Mouse (Mus musculus): ENCODE results near the gene Bcl9. TPM values are rescaled to one million over a fixed set of nuclear protein-coding genes. Genes with fewer than 3 reads are reported as not detected.

The Bcl9 gene
- polyA plus RNA-seq, 1 experiment, result 11.5 TPM

- TF ChIP-seq CTCF (IDR thresholded peaks at IDR 0.05; ENCODE audit: control insufficient read depth, insufficient read depth, low read length), result no peak
- TF ChIP-seq POLR2A (IDR thresholded peaks at IDR 0.05; ENCODE audit: borderline replicate concordance, control insufficient read depth, low read depth, low read length), result no peak
- H3K27ac ChIP-seq (ENCODE audit: control insufficient read depth, insufficient read depth, low read depth, low read length, poor library complexity), result peak overlapping the region; percentile 27; the same call in 1 of the 2 replicates
- no peaks in the 10 kb centered on the region; the same call in 1 of the 2 replicates for H3K4me1 ChIP-seq (ENCODE audit: control insufficient read depth, insufficient read depth, low read length)
- H3K4me3 ChIP-seq (replicated peaks; ENCODE audit: control insufficient read depth, low read depth, low read length), result peak overlapping the region; percentile 45
- WGBS, result under 1% methylated on average over 14 of the region's 14 CpGs
Observed at GRCm38 (mm10) chr3:97203880-97204279, 93.8 kb downstream of the Bcl9 start.

DNA sequence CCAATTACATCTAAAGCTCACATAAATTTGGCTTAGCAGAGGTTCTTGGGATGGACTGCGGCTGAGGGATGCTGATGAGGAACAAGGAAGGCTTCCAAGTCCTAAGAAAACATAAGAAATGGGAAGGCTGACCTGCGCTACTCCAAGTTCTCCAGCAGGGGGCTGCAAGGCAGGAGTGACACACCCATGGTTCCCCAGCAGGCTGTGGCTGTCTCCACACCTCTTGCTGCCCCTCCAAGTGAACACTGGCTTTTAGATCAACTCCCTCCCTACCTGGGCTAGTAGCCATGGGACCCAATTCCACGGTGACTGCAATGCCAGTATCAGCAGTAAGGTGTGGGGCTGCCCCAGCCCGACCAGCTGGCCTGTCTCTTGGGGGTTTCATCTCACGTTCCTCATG lies 95.8 kb downstream of the Bcl9 start:
- no peak overlapping the region for H3K27ac ChIP-seq (ENCODE audit: control insufficient read depth, insufficient read depth, low read depth, low read length, poor library complexity)
- H3K4me1 ChIP-seq (ENCODE audit: control insufficient read depth, insufficient read depth, low read length), result no peaks in the 10 kb centered on the region; the same call in 1 of the 2 replicates
- WGBS, result 53% methylated on average over 5 of the region's 5 CpGs
- H3K4me3 ChIP-seq (replicated peaks; ENCODE audit: control insufficient read depth, low read depth, low read length), result no peak overlapping the region
- no peak for TF ChIP-seq POLR2A (IDR thresholded peaks at IDR 0.05; ENCODE audit: borderline replicate concordance, control insufficient read depth, low read depth, low read length)
- peak; percentile 83 for TF ChIP-seq CTCF (IDR thresholded peaks at IDR 0.05; ENCODE audit: control insufficient read depth, insufficient read depth, low read length)

DNA sequence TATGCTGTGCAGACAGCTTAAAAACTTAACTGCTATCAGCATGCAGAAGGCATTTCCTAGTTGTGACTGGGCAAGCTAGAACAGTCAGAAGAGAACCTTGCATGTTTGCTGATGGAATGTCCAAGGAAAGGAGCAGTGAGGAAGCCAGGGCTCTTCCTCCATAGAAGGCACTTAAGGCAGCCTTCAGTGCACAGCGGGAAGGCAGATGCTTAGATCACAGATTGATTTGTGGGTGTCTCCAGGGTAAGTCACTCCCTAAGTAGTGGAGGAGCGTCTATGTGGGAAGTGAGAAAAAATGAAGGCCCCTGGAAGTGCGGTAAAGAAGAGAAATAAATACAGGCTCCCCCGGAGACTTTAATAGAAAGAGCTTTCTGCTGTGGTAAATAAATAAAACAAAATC lies 98.5 kb downstream of the Bcl9 start:
- no peak for TF ChIP-seq CTCF (IDR thresholded peaks at IDR 0.05; ENCODE audit: control insufficient read depth, insufficient read depth, low read length)
- H3K4me3 ChIP-seq (replicated peaks; ENCODE audit: control insufficient read depth, low read depth, low read length), result no peak overlapping the region
- no peak overlapping the region for H3K27ac ChIP-seq (ENCODE audit: control insufficient read depth, insufficient read depth, low read depth, low read length, poor library complexity)
- WGBS, result 75% methylated on average over 4 of the region's 4 CpGs
- no peaks in the 10 kb centered on the region; the same call in 1 of the 2 replicates for H3K4me1 ChIP-seq (ENCODE audit: control insufficient read depth, insufficient read depth, low read length)

DNA sequence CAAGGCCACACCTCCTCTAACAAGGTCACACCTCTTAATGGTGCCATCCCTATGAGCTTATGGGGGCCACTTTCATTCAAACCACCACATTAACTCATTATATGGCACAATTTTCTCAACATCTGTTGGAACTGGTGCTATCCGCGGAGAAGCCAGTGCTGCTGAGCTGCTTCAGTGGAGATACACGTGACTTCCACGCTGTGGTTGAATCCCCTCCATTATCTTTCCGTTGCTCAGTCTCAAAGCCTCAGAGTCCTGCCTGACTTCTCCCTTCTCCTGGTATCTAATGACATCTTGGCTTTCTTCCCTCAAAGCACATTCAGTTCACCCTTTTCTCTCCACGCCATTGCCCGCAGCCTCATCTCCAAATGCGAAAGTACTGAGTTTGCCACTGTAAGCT lies 101.1 kb downstream of the Bcl9 start:
- Histone ChIP-seq H3K4me3 (replicated peaks; ENCODE audit: control insufficient read depth, low read depth, low read length) (no peak overlapping the region), H3K4me1 (ENCODE audit: control insufficient read depth, insufficient read depth, low read length) (no peaks in the 10 kb centered on the region), H3K27ac (ENCODE audit: control insufficient read depth, insufficient read depth, low read depth, low read length, poor library complexity) (no peak overlapping the region)
- 87% methylated on average over 8 of the region's 8 CpGs for WGBS
- TF ChIP-seq POLR2A (IDR thresholded peaks at IDR 0.05; ENCODE audit: borderline replicate concordance, control insufficient read depth, low read depth, low read length) (no peak), CTCF (IDR thresholded peaks at IDR 0.05; ENCODE audit: control insufficient read depth, insufficient read depth, low read length) (no peak)

- no peak for TF ChIP-seq POLR2A (IDR thresholded peaks at IDR 0.05; ENCODE audit: borderline replicate concordance, control insufficient read depth, low read depth, low read length)
- TF ChIP-seq CTCF (IDR thresholded peaks at IDR 0.05; ENCODE audit: control insufficient read depth, insufficient read depth, low read length), result peak; percentile 85
- WGBS, result 45% methylated on average over 10 of the region's 10 CpGs
- no peaks in the 10 kb centered on the region for H3K4me1 ChIP-seq (ENCODE audit: control insufficient read depth, insufficient read depth, low read length)
Observed at GRCm38 (mm10) chr3:97185098-97185860, 112.4 kb downstream of the Bcl9 start.

GRCm38 (mm10) chr3:97183810-97184209 lies 113.9 kb downstream of the Bcl9 start:
- no peak overlapping the region for H3K27ac ChIP-seq (ENCODE audit: control insufficient read depth, insufficient read depth, low read depth, low read length, poor library complexity)
- H3K4me3 ChIP-seq (replicated peaks; ENCODE audit: control insufficient read depth, low read depth, low read length), result no peak overlapping the region
- TF ChIP-seq CTCF (IDR thresholded peaks at IDR 0.05; ENCODE audit: control insufficient read depth, insufficient read depth, low read length), result peak; percentile 35; the same call in 1 of the 2 replicates
- no peak for TF ChIP-seq POLR2A (IDR thresholded peaks at IDR 0.05; ENCODE audit: borderline replicate concordance, control insufficient read depth, low read depth, low read length)
- 40% methylated on average over 3 of the region's 3 CpGs for WGBS
- H3K4me1 ChIP-seq (ENCODE audit: control insufficient read depth, insufficient read depth, low read length), result no peaks in the 10 kb centered on the region

More at GRCm38 (mm10) chr3:97185098-97185860, 112.4 kb downstream of the Bcl9 start:
- Histone ChIP-seq H3K4me3 (replicated peaks; ENCODE audit: control insufficient read depth, low read depth, low read length) (no peak overlapping the region), H3K27ac (ENCODE audit: control insufficient read depth, insufficient read depth, low read depth, low read length, poor library complexity) (no peak overlapping the region)

DNA sequence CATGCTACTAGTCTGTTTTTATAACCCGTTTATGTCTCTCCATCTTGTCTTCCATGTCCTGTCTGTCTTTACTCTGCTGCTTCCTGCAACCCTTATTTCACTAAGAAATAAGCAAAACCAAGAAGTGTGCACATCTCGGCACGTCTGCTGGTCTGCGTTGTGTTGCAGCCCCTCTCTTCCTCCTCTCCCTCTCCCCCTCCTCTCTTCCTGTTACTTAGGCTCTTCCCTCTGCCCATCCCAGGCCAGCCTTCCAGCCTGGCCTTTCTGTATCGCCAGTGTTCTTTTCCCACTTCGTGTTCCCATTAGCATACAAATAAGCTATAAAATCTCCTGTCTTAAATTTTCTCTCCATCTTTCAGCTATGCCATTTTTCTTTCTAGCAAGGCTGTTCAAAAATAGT lies 117.2 kb downstream of the Bcl9 start:
- H3K4me3 ChIP-seq (replicated peaks; ENCODE audit: control insufficient read depth, low read depth, low read length), result no peak overlapping the region
- no peaks in the 10 kb centered on the region for H3K4me1 ChIP-seq (ENCODE audit: control insufficient read depth, insufficient read depth, low read length)
- TF ChIP-seq POLR2A (IDR thresholded peaks at IDR 0.05; ENCODE audit: borderline replicate concordance, control insufficient read depth, low read depth, low read length) (no peak), CTCF (IDR thresholded peaks at IDR 0.05; ENCODE audit: control insufficient read depth, insufficient read depth, low read length) (no peak)
- H3K27ac ChIP-seq (ENCODE audit: control insufficient read depth, insufficient read depth, low read depth, low read length, poor library complexity), result no peak overlapping the region
- WGBS, result 28% methylated on average over 6 of the region's 6 CpGs

- H3K4me3 ChIP-seq (replicated peaks; ENCODE audit: control insufficient read depth, low read depth, low read length), result no peak overlapping the region
- no peaks in the 10 kb centered on the region for H3K4me1 ChIP-seq (ENCODE audit: control insufficient read depth, insufficient read depth, low read length)
- TF ChIP-seq POLR2A (IDR thresholded peaks at IDR 0.05; ENCODE audit: borderline replicate concordance, control insufficient read depth, low read depth, low read length), result no peak
- TF ChIP-seq CTCF (IDR thresholded peaks at IDR 0.05; ENCODE audit: control insufficient read depth, insufficient read depth, low read length), result no peak
- 76% methylated on average over 6 of the region's 6 CpGs for WGBS
- no peak overlapping the region for H3K27ac ChIP-seq (ENCODE audit: control insufficient read depth, insufficient read depth, low read depth, low read length, poor library complexity)
Observed at GRCm38 (mm10) chr3:97178885-97179284, 118.8 kb downstream of the Bcl9 start.

Data from bone marrow, adult 2 months (tissue).